16 mouse cellular contexts compared by ENCODE assay signal in genomic region chr4:152975012-152975675, GRCm38 (mm10).
DNase-seq lines count a peak whose midpoint lies in the region.
"Had no signal": no experiment of that assay in that cellular context is flagged by ENCODE, and none has a peak within 500 bp of the region (broad histone marks: within the 10 kb centered on the region; RNA-seq: fewer than 3 reads in every experiment).

No protein-coding gene starts in this region.

- peak; percentile 39 to 56 for DNase-seq in cerebellum, postnatal 10 days
- DNase-seq in cerebellum, adult 18-20 months, result no peak
- DNase-seq in layer of hippocampus, adult 11-12 months (ENCODE audit: low spot score), result peak; percentile 21
- DNase-seq in layer of hippocampus, adult 9-10 months (ENCODE audit: low spot score), result no peak
- DNase-seq in right cerebral cortex, postnatal 25 days, result peak; percentile 23
- DNase-seq in right cerebral cortex, postnatal 10 days (ENCODE audit: low spot score in 2 of 2), result no peak
- DNase-seq in lung, postnatal 25 days (ENCODE audit: low spot score), result no peak
- DNase-seq: adrenal gland, postnatal 14 days; cerebellum, adult 2 months; forebrain, postnatal 0 days; heart, postnatal 36 days; kidney, adult 11 months; kidney, postnatal 10 days; lung, embryonic 14.5 days; lung, postnatal 14 days; thymus, postnatal 4 days had no signal

Comparison
In these comparisons a context has a peak if more than half of its experiments do, and no peak if none do; other contexts are left out.
1. DNase-seq: peak in cerebellum, postnatal 10 days (2 of 2), layer of hippocampus, adult 11-12 months (single experiment) and right cerebral cortex, postnatal 25 days (single experiment); none in cerebellum, adult 18-20 months (0 of 2), layer of hippocampus, adult 9-10 months (single experiment), right cerebral cortex, postnatal 10 days (0 of 2) and lung, postnatal 25 days (single experiment).